Mouse (Mus musculus): ENCODE data around the gene Slc27a4.

Gene Slc27a4

DNA sequence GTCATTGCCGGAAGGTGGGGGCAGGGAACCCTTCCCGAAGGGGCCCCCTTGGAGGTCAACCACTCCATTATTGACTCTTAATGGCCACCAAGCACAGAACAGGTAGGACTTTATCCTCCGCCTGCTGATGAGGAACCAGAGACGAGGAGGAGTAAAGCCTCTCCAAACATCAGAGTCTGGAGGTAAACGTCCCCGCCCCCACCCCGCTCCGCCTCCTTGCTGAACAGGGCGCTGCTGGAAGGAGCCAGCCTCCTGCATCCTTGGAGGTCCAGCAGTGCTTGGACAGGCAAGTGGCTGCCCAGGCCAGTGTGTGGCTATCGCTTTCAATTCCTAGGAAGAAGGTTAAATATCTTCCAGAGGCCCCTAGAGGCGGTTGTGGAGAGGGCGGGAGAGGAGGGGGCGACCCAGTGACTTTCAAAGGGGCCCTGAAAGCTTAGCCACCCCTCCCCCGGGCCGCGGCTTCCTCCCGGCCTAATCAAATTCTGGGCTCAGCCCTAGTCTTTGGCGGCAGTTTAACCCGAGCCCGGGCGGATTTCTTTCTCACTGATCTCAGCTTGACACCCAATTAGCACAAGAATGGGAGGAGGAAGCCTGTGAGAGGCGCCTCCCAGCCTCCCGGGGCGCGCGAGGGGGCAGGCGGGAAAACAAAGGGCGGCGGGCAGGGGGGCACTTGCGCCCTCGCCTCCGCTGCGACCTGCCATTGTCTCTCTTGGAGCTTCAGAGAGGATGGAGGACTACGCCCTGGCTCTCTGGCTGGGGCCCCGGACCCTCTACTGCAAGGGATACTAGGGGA lies 17.8 kb downstream of the Slc27a4 start, which contains the start of gene Urm1:
Urm1 (plus strand) TSS at position 51 of the 793 bp plus-strand sequence.
- peak; percentile 98 for DNase-seq (ENCODE audit: low read depth, low spot score)

DNA sequence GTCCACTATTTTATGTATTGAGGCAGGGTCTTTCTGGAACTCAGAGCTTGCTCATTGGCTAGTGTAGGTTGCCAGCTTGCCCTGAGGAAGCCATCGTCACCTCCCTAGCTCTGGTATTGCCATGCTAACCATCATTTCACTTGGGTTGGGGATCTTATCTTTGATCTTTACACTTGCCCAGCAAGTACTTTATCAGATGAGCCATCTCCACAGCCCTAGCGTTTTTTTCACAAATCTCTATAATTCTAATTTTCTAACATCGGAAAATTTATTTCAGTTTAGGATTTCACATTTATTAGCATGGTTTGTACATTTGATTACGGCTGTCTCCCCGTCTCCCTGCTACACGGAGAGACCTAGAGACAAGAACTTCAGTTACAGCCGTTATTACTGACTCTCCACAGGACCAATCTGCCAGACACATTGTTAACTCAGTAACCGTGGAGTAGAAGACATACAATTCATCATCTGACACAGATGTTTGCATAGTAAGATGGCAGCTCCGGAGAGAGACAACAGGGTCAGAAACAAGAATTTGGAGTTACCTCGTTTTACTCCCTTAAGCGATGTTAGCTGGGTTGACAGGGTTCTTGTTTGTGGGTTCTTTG lies 24.0 kb downstream of the Slc27a4 start:
- no peak for DNase-seq (ENCODE audit: low read depth, low spot score)

DNA sequence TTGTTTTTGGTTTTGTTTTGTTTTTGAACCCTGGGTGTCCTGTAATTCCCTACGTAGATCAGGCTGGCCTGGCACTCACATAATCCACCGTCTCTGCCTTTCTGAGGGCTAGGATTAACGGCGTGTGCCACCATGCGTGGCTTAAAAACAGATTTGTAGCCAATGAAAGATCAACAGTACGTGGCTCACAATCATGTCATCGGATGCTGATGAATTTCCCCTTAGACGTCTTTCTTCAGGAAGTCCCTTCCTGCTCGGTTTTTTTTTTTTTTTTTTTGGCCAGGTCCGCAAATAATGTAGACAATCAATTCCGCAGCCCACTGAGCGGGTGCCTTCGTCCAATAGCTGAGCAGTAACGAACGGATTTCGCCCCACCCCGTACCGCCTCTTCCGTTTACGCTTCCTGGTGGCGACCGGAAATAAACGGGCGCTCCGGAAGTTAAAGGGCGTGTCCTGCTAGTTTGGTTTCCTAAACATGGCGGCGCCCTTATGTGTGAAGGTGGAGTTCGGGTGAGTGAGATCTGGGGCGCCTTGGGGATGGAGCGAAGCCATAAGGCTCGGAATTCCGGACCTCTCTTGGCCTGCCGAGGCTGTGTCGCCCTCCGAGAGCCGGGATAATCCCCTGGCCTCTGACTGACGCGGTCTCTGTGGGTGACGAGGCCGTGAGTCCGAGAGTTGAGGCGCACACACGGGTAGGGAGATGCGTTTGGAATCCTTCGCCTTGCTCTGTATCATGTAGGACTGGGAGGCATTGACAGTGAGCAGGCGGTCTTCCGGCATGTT lies 24.7 kb downstream of the Slc27a4 start:
- DNase-seq (ENCODE audit: low read depth, low spot score), result peak; percentile 98

DNA sequence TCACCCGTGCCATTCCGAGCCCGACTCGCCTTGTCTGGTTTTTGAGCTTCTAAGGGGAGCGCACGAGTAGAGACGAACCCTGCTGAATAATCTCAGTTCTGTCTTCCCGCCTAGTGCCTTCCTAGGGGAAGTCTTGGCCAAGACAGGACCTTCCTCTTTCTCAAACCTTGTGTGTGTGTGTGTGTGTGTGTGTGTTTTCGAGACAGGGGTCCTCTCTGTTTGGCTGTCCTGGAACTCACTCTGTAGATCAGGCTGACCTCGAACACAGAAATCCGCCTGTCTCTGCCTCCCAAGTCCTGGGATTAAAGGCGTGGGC lies 25.2 kb downstream of the Slc27a4 start:
- no peak for DNase-seq (ENCODE audit: low read depth, low spot score)

DNA sequence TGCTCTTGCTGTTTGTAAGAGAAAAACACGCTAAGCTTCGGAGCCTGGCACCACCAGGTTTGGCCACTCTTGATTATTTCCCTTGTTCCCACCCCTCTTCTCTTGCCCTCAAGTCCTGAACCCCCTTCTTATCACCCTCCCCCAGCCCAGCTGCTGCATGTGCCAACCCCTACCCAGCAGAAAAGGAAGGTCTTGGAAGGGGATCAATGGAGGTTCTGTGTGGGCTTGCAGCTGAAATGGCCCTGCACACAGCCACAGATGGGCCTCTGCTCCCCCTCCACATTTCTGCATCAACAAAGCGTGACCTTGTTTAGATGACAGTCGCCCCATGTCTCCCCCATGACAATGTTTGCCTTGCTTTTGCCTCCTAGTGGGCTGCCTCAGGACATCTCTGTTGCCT lies 28.7 kb downstream of the Slc27a4 start:
- DNase-seq (ENCODE audit: low read depth, low spot score), result no peak

DNA sequence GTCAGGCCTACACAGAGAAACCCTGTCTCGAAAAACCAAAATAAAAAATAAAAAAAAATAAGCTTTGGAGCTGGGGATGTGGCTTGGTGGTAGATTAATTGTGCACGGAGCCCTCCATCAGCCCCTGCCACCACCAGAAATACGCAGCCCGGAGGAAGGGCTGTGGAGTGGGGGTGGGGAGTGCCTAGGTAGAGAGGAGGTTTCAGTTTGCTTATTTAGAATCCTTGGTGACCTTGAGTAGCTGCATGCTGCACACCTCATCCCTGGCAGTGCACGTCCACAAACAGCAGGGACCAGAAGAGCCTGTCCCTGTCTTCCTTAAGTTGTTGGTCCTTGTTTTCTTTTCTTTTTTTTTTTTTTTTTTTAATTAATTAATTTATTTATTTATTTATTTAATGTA lies 31.4 kb downstream of the Slc27a4 start:
- DNase-seq (ENCODE audit: low read depth, low spot score), result peak; percentile 69

DNA sequence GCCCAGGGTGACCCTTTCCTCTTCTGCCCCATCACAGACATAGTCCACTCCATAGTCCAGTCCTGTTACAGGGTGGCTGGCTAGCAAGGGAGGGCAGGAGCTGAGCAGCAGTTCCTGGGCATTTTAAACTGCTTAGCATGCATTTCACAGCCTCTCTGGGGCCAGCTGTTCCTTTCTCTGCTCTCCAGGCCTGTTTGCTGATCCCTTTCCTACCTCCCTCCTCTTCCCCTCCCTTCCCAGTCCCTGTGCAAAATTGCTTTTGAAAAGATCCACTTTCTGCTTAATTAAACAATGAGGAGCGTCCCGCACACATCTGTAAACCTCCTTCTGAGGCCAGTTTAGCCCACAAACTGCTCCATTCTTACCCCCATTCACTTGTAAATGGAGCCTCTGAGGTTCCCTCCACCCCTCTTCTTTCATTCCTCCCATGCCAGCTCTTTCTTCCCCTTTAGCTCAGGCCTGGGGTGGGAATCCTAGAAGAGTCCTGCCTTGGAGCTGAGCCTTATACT lies 33.0 kb downstream of the Slc27a4 start:
- peak; percentile 97 for DNase-seq (ENCODE audit: low read depth, low spot score)

DNA sequence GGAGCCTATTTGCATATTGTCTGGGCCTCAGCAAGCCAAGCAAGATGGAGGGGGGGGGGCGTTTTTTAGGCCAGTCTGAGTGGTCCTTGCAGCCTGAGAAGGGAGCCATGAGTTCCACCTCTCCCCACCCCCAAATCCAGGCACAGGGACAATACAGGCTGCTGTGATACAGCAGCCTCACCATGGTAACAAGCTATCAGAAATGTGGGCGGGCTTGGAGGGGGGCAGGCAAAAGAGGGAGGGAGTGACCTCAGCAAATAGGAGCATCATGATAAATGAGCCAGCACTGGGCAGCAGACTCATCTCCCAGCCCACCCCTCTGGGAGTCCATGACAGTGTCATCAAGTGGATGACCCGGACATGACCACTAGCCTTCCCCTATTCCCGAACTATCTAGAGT lies 37.0 kb downstream of the Slc27a4 start:
- no peak for DNase-seq (ENCODE audit: low read depth, low spot score)

DNA sequence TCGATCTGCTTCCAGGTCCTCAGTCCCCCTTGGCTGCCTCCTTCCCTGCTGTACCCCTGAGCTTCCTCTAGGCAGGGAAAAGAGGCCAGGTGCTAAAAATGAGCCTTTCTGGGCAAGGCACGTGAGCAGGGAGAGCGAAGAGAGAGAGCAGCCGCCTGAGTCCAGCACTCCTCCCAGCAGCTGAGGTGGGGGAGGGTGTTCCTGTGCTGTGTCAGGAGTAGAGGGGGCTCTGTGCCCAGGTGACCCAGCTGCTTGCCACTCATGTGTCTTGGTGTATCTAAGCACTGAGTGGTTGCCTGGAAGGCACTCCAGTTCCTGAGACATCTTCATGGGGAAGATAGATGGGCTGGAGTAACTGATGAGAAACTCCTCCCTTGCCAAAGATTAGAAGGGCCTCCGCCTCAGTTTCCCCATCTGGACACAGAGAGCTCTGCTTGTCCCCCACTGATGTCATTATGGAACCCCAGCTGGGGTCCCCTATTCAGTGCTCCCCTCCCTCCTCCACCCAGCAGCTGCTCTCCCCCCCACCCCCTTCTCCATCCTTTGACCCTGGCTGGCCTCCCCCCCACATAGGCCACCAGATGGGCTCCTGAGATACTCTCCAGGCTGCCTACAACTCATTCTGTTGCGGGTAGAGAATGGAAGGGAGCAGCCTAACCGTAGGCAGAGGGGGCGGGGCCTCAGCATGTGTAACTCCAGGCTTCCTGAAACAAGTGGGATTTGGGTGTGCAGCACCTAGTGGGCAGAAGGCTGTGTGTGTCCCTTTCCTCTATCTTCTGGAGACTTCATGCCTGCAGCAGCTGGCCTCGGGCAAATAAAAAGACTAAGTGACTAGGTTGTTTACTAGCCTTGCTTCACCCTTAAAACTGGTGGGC lies 41.0 kb downstream of the Slc27a4 start:
- no peak for DNase-seq (ENCODE audit: low read depth, low spot score)

DNA sequence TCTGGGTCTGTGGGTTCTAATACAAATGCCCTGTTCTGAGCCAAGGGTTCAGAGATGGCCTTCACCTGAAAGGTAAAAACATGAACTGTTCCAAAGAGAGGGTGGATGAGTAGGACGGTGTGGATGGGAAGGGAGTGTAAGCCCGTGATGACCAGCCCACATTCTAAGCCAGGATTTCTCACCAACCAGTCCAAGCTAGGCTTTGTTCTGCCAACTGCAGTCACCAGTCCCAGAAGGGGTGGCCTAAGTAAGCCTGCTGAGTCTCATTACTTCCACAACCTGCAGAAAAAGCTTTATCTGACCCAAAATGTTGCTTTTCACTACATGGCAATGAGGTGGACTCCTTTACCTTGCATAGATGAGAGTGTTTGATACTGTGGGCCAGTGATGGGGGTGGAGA lies 41.7 kb downstream of the Slc27a4 start:
- no peak for DNase-seq (ENCODE audit: low read depth, low spot score)

DNA sequence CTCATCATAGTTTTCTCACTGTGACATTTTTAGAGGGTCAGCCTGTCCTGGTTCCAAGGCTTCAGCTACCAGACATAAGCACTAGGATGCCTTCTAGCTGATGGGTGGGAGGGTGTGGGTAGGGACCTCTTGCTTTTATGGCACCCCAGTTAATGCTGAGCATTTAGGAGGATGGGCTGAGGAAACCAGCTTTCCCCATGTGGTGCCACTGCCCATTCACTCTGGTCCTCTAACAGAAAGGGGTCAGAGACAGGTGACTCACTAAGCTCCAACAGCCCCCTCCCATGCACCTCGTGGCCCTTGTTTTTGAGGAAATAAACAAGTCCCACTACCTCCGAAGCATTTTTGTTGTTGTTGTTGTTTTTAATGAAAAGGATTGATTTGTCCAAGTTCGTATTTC lies 42.2 kb downstream of the Slc27a4 start:
- no peak for DNase-seq (ENCODE audit: low read depth, low spot score)

DNA sequence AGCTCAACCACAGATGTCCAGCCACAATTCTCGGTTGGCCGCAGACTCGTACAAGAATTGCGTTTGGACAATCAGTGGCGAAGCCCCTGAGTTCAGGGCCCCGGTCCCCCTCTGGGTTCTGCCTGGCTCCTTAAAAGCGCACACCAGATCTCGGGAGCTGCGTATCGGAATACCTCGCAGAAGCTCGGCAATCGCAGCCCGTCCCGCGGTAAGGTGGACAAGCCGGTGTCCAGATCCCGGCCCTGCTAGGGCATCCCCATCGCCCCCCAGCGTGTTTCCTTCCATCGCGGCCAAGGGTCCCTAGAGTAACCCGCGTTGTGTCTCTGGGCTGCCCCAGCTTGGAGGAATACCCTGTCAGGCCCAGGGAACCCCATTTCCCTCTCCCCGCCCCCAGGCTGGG lies 43.2 kb downstream of the Slc27a4 start:
- no peak for DNase-seq (ENCODE audit: low read depth, low spot score)

DNA sequence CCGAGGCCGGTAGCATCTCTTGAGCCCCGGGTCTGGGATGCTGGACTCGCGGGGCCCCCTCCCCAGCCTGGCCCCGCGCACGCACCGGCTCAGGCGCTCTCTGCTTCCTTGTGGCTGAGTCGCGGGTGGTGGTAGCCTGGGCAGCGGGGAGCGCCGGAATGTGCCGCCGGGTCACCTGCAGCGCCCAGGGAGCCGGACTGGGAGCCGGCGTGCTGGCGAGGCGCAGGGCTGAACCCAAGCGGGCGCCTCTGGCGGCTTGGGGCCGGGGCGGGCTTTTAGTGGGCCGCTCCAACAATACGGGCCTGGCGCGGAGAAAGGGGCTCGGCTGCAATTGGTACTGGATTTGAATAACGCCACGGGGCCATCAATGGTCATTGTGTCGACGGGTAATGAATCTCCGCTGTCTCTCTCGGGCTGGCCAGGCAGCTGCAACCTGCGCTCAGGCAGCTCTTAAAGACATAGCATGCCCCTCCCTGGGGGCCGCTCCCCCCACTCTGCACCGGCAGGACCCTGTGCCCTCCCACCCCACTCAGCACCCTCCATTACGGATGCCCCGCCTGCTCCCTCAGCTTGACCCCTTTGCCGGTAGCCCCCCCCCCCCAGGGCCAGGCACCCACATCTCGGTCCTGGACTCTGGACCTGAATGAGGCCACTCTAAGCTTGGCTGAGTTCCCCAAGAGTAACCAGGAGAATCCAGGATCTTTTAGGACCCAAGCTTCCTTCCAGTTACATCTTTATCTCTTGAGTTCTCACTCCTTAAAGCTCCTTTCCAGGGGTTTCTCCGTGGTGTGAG lies 43.8 kb downstream of the Slc27a4 start:
- no peak for DNase-seq (ENCODE audit: low read depth, low spot score)

DNA sequence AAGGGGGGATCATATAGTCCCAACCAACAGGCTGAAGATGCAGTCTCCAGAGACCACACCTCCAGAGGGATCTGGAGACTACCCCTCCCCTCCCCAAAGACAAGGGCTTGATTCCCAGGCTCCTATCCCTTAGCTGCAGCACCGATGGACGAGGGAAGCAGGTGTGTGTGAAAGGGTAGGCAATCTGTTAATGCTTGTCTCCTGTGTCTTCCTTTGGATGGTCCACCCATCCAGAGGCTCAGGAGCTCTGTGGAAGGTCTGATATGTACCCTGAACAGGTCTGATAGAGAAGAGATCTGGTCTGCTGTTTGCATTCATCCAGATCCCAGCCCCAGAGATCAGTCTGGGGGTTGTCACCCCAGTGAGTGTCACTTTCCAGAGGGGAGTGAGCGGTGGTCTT lies 44.5 kb downstream of the Slc27a4 start:
- no peak for DNase-seq (ENCODE audit: low read depth, low spot score)

DNA sequence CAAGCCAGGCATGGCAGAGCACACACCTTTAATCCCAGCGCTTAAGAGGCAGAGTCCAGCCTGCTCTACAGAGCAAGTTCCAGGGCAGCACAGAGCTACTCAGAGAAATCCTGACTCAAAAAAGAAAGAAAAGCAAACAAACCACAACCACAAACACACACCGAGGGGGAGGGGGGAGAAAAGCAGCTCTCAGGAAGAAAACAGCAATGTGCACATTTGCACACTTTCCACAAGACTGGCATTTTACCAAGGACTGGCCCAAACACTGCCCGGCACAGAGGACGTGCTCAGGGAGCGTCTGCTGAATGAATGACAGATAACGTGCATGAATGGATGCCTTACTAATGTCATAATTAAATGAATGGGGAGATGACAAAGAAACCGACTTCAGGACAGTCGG lies 46.6 kb downstream of the Slc27a4 start:
- DNase-seq (ENCODE audit: low read depth, low spot score), result no peak

DNA sequence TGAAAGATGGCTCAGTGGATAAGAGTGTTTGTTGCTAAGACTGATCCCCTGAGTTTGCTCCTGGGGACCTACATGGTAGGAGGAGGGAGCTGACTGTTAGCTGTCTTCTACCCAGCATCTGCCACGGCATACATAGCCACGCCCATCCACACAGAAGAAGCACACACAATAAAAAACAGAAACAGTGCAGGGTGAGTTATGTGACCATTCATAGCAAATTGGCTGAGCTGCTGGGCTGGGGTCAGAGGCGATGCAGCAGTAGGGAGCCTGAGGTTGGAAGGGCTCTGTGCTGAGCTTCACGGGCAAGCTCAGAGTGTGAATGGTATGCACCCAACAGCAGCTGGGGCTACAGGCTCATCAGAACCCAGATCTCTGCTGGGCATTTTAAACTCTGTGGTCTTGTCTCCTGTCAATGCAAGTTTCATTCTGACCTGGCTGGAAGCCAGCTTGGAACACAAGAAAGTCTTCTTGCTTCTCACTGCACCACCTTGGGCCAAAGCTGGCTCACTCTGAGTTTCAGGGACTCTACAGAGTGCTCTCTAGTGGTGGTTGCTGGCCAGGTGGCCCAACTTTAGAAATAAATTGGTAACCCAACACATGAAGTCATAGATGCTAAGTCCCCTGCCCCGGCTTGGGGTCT lies 47.5 kb downstream of the Slc27a4 start:
- no peak for DNase-seq (ENCODE audit: low read depth, low spot score)

DNA sequence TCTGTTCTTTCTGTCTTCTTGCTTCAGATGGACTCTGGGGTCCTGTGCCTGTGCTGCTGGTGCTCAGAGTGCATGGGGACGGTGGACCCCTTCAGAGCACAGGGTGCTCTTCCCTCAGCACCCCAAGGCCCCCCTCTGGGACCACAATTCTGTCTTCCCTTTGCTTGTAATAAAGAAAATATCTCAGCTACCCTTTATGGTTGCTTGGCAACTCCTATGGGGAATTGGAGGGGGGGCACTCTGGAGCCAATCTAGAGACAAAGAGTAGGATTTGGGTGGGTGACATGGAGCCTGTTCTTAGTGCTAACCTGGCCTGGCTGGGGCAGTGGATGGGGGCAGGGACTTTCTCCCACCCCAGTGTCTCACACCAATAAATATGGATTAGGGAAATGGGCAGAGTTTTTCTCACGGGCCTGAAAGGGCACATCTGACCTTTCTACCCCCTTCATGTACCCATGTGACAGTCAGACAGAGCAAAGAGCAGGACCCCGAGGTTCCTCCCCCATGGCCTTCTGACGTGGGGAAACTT lies 50.6 kb downstream of the Slc27a4 start:
- DNase-seq (ENCODE audit: low read depth, low spot score), result no peak

DNA sequence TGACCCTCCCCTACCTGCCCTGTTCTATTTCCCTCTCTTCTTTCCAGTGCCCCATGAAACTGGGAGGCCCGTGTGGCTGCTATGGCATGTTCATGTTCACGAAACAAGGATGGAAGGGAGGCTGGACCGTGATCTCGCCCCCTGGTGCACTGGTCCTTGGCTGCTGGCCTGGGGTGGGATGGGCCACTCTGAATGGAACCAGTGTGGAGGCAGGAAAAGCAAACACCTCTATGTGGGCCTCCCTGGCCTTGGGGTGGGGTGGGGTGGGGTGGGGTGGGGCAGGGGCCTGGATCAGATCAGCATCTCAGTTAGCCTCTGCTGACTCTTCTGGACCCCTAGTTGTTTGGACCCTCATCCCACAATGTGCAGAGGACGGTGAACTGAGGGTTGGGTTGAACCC lies 51.3 kb downstream of the Slc27a4 start:
- no peak for DNase-seq (ENCODE audit: low read depth, low spot score)

DNA sequence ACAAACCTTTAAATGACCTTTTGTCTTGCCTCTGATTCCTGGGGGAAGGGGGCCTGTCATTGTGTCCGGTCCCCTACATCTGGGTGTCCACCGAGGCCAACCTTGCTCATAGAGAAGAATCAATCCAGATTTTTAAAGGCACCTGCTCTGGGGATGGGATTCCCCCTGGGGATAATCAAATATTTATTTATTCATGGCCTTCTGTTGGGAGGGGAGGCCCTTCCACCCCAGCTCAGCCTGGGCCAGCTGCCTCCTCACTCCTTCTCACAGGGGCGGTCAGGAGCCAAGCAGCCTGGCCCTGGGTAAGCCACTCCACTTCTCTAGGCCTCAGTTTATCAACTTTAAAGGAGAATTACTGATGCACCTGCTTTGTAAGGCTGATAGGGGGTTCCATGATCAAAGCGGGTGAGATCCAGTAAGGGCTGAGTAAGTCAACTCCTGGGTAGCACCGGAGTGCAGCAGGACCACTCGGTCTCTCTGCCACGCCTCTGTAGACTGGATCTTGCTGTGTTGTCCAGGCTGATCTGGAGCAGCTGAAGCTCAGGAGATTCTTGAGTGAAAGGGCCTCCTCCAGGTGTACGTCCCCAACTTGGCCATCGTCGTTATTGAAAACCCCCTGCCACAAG lies 53.3 kb downstream of the Slc27a4 start:
- no peak for DNase-seq (ENCODE audit: low read depth, low spot score)

Measured in ES-CJ7 (cell line).